Mouse (Mus musculus): Measurements from ENCODE around the gene Phyhipl.

Phyhipl gene

GRCm38 (mm10) chr10:70631142-70631541 lies 24.6 kb downstream of the Phyhipl start:
- no peak for DNase-seq

- peak; percentile 11 for DNase-seq
These were observed 32.3 kb downstream of the Phyhipl start for GRCm38 (mm10) chr10:70623461-70623860.

GRCm38 (mm10) chr10:70616377-70616776 lies 39.4 kb downstream of the Phyhipl start:
- no peak for DNase-seq

- no peak for DNase-seq
These were observed 44.1 kb downstream of the Phyhipl start for GRCm38 (mm10) chr10:70611633-70612032.

DNA sequence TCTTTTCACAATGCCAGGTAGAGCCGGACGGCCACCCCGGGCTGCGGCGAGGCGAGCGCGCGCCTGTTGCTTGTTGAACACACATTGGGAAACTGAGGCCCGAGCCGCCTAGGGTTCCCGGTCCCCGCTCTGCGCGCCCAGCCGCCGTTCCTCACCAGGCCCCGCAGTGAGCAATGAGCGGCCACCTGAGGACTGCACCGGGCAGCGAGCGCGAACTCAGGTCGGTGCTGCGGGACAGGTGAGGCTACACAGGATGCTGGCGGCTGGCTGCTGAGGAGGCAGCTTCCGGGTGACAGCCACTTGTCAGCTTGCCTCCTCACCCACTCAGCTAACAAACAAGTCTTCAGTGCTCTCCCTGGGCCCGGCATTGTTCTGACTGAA lies 55.9 kb downstream of the Phyhipl start:
- DNase-seq = no peak

DNA sequence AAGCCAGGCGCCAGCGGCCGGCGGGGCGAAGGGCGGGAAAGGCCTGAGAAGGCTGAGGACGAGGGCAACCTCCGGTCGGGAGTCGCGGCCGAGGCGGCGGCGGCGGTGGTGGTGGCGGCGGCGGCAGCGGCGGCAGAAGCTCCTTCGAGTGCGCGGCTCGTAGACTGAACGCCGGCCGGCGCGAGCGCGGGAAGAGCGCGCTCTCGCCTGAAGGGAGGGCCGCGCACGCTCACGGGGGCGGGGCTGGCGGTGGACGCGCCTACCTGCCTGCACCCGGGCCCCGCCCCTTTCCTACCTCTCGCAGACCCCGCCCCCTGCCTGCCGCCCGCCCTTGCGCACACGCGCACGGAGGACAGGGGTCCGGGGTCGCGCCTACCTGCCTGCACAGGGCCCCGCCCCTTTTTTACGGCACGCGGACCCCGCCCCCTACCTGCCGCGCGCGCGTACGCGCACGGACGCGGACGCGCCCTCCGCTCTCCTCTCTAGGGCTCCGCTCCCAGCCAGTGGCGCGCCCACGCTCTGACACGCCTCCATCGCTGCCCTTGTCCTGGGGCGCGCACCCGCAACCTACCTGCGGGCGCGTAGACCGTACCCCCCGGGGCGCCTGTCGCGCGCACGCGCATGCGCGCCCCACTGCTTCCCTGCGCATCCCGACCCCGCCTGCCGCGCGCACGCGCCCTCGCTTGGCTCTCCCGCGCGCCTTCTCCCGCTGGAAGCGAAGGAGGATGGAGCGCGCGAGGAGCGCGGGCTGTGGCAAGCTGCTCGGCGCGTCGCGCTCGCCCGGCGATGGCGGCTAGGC lies 56.4 kb downstream of the Phyhipl start:
- DNase-seq = peak; percentile 97

DNA sequence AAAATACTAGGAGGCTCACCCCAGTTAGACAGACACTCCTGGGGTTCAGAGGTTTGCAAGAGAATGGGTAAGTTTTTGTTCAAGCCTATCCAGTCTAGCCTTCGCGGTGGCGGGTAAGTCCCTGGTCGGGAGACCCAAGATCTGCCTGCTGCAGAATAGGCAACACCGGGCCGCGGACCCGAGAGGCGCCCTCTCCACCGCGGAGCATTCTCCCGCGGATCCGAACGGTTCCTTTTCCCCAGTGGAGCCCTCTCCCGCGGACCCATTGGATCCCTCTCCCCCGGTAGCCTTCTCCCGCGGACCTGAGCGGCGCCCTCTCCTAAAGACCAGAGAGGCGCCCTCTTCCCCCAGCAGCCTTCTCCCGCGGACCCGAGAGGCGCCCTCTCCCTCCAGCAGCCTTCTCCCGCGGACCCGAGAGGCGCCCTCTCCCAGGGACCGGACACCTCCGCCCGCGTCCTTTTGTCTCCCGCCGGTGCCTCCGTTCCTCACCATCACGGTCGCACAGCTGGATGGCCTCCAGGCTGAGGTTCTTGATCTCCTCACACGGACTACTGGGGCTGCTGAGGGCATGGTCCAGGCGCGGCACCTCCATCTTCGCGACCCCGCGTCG lies 57.1 kb downstream of the Phyhipl start:
- no peak for DNase-seq

DNA sequence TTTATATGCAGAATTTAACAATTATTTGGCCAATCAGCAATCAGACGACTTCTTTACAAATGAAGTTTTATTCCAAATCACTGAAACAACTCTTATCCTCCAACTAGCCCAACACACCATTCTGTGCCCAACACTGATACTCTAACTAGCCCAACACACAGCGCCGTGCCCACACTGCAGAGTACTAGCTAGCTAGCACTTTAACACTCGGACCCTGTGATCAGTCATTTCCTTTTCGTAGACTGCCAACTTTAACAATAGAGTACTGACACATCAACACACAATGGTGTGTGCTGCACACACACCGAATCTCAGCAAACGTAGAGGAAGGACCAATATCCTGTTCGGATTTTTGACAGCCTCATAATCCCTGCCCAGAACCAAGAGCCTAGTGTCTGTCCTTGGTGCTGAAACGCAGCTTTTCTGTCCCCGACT lies 57.7 kb downstream of the Phyhipl start:
- DNase-seq = peak; percentile 59

- peak; percentile 61 for DNase-seq
These were observed 61.8 kb downstream of the Phyhipl start for GRCm38 (mm10) chr10:70594007-70594406.

DNA sequence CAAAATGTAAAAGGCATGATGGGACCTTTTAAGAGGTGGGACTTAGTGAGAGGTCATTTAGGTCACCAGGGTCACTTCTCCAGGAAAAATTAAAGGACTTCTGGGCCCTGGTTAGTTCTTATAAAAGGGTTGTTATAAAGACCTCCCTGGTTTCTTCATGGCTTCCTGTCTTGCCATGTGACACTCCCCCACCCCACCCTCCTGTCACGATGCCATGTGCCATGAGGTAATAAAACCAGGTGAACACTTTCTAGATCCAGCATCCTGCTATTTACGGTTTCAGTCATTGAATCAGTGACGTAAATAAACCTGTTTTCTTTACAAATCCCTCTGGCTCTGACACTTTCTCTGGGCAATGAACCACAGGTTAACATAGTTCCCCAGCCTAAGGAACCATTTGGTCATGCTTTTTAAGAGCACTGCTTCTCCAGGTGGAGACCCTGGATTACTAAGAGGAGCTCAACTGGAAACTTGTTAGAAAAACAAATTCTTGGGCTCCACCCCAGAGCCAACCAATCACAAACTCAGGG lies 68.8 kb downstream of the Phyhipl start:
- DNase-seq = peak; percentile 45

GRCm38 (mm10) chr10:70584171-70584570 lies 71.6 kb downstream of the Phyhipl start:
- DNase-seq = no peak

DNA sequence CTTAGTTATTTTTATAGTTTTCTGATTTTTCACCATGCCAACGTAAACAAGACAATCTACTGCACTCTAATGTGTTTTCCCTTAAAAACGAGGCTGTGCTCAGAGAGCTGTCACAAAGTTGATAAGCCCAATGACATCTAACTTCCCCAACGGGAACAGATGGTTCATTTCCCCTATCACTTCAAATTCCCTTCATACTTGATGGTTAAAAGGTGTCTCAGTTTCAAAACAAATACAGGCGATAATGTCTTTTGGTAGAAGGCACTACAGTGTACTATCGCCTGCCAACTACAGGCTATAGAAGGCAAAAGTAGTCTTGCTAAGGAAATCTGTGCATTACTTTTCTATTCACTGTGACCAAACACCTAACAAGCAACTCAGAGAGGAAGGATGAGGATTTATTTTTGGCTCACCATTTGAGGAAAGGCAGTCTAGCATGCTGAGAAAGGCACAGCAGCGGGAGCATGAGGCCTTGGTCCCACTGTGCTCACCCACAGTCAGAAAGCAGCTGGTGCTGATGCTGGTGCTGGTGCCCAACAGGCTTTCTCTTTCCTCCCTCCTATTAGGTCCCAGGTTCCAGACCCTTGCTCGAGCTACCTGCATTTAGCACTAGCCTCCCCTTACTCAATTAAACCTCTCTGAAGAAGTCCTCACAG lies 74.1 kb downstream of the Phyhipl start:
- no peak for DNase-seq

- peak; percentile 71 for DNase-seq
These were observed 92.1 kb downstream of the Phyhipl start for GRCm38 (mm10) chr10:70563636-70564035.

DNA sequence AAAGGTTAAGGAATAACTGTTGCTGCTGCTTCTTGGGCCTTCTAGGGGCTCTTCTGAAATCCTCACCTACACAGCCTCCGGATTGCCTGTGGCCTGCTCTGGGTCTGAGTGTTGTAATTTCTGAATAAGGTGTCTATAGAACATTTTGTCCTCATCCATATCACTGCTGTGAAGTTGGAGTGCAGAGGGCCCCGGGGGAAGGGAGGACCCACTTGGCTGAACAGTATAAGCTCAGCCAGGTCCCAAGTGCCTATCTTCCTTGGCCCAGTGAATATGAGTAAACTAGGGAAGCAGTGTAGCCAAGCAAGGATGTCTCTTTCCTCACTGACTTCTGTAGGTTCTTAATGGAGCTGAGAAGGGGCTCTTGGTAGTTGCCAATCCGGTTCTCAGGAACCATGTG lies 103.2 kb downstream of the Phyhipl start:
- DNase-seq = no peak

GRCm38 (mm10) chr10:70542857-70543256 lies 112.9 kb downstream of the Phyhipl start:
- DNase-seq = no peak

GRCm38 (mm10) chr10:70540456-70541195 lies 115.1 kb downstream of the Phyhipl start:
- peak; percentile 22 for DNase-seq

DNA sequence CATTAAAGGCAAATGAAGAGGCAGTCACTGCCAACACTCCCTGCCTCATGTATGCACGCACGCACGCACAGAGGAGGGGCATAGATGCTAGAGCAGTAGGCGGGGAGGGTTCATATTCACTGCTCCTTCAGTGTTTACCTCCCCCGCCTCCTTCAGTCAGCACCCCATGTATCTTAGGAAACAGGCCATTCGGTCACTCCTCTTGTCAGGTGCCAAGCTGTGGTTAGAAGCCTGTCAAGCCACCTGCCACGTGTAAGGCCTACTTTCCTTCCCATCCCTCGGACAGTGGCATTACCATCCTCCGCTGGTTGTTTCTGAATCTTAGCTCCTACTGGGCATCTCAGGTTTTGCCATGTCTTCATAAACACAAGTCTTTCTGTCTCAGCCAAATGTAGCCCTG lies 116.5 kb downstream of the Phyhipl start:
- DNase-seq = no peak

GRCm38 (mm10) chr10:70537694-70538093 lies 118.1 kb downstream of the Phyhipl start:
- peak; percentile 13 for DNase-seq

DNA sequence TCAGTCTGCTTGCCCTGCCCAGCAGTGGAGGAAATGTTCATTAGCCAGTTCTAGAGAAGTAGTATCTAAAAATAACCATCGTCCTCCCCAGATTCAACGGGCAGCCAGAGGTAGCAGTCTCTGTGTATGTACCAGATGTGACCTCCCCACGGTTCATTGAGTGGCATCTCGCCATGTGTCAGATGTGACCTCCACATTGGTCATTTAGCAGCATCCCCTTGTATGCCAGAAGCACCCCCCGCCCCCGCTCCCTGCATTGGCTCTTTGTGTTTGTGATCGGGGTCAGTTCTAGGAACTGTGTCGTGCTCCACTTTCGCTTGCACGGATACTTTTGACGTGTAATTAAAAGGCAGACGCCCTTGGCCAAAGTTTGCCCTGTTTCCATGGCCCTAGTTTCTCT lies 120.4 kb downstream of the Phyhipl start:
- no peak for DNase-seq

- no peak for DNase-seq
These were observed 121.2 kb downstream of the Phyhipl start for GRCm38 (mm10) chr10:70534571-70534970.

- DNase-seq = no peak
These were observed 121.8 kb downstream of the Phyhipl start for GRCm38 (mm10) chr10:70533986-70534385.

DNA sequence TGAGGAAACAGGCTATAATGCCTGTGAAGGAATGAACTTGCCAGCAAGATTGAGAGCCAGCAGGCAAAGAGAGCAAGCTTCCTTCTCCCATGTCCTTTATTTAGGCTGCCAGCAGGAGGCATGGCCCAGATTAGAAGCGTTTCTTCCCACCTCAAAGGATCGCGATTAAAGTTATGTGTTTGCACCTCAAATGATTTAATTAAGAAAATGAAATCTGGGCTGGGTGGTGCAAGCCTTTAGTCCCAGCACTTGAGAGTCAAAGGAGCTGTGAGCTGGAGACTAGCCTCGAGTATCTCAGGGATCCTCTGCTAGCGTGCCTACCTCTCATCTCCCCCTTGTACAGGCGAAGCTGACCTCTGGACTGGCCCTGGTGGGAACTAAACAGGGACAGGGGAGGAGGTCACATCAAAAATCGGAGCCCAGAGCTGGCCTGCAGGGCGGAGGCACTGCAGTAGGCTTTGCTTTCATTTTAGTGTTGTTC lies 122.4 kb downstream of the Phyhipl start:
- DNase-seq = no peak

DNA sequence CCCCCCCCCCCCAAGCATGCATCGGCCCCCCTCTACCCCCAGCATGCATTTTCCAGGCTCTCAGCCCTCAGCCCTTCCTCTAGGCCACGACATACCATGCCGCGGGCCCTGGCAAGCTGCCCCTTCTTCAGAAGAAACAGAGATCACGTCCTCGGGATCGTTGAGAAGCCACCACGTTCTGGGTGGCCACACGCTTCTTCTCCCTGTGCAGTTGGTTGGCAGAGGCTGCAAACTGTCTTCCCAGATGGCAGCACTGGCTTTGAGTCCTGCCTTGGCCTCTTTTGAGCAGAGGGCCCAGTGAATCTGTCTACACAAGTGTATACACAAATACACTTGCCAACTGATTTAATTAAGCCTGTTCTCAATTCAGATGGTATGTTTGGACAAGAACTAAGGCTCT lies 123.5 kb downstream of the Phyhipl start:
- no peak for DNase-seq

Measured in kidney, postnatal 14 days (tissue).